Mouse (Mus musculus) testis, adult 2 months (tissue): ENCODE measurements around the gene Ndfip2.

Experiments used
- CTCF ChIP-seq: fragments of 200-500 bp; IDR thresholded peaks from 2 replicates; pipeline ENCODE4 v1.5.1; 2012; ENCODE audit warnings: low read depth, mild to moderate bottlenecking, inconsistent platforms, low read length, moderate library complexity; ENCODE audit not compliant: control insufficient read depth, insufficient read depth, insufficient replicate concordance
- POLR2A ChIP-seq: fragments of 200-500 bp; IDR thresholded peaks from 2 replicates; pipeline ENCODE4 v1.6.1; 2012; ENCODE audit warnings: low read depth, mild to moderate bottlenecking, inconsistent platforms, low read length, moderate library complexity; ENCODE audit not compliant: control insufficient read depth

DNA sequence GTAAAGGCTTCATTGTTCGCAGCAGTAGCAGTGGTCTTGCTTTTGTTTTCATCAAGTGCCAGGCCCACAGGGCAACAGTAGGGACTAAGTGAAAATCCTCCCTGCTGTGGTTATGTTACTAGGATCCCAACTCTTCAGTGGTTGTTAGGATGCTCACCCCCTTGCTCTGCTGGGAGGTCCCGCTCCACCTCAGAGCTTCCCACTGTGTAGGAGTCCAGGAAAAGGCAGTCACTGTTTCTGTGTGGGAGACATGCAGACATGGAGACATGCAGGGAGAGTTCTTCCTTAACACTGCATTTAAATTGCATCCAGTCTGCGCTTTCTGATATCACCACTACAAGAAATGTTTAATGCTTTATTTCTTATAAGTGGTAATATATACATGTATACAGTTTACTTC lies 35.4 kb downstream of the Ndfip2 start:
- no peak for TF ChIP-seq CTCF
- no peak for TF ChIP-seq POLR2A
